Mouse (Mus musculus): ENCODE data around the gene Pom121l2.

Pom121l2 gene

GRCm38 (mm10) chr13:21980981-21981802 is at the start of gene Pom121l2:
Gene Pom121l2 (plus strand): TSS chr13:21981194.
- peak; percentile 64 for DNase-seq (ENCODE audit: extremely low spot score)

GRCm38 (mm10) chr13:21931740-21932139 is 49.3 kb upstream of the Pom121l2 start:
- no peak for DNase-seq (ENCODE audit: extremely low spot score)

- peak; percentile 86 for DNase-seq (ENCODE audit: extremely low spot score)
Measured at GRCm38 (mm10) chr13:21933626-21934548, 47.1 kb upstream of the Pom121l2 start.

- DNase-seq (ENCODE audit: extremely low spot score), result peak; percentile 86
Measured at GRCm38 (mm10) chr13:21934982-21935791, 45.8 kb upstream of the Pom121l2 start.

- peak; percentile 55 for DNase-seq (ENCODE audit: extremely low spot score)
Measured at GRCm38 (mm10) chr13:21935833-21936232, 45.2 kb upstream of the Pom121l2 start.

- peak; percentile 97 for DNase-seq (ENCODE audit: extremely low spot score)
Measured at GRCm38 (mm10) chr13:21936968-21937367, 44.0 kb upstream of the Pom121l2 start.

- peak; percentile 96 for DNase-seq (ENCODE audit: extremely low spot score)
Measured at GRCm38 (mm10) chr13:21940213-21940612, 40.8 kb upstream of the Pom121l2 start.

GRCm38 (mm10) chr13:21940811-21941321 is 40.1 kb upstream of the Pom121l2 start:
- peak; percentile 81 for DNase-seq (ENCODE audit: extremely low spot score)

GRCm38 (mm10) chr13:21943644-21944043 is 37.4 kb upstream of the Pom121l2 start:
- DNase-seq (ENCODE audit: extremely low spot score), result peak; percentile 10

- DNase-seq (ENCODE audit: extremely low spot score), result no peak
Measured at GRCm38 (mm10) chr13:21944592-21944925, 36.4 kb upstream of the Pom121l2 start.

- peak; percentile 96 for DNase-seq (ENCODE audit: extremely low spot score)
Measured at GRCm38 (mm10) chr13:21944926-21945740, 35.9 kb upstream of the Pom121l2 start, which contains the start of gene Zfp184. Gene Zfp184 (plus strand): TSS chr13:21945094.

GRCm38 (mm10) chr13:21969269-21969668 is 11.7 kb upstream of the Pom121l2 start:
- DNase-seq (ENCODE audit: extremely low spot score), result no peak

- no peak for DNase-seq (ENCODE audit: extremely low spot score)
Measured at GRCm38 (mm10) chr13:21969816-21970215, 11.2 kb upstream of the Pom121l2 start.

- peak; percentile 57 for DNase-seq (ENCODE audit: extremely low spot score)
Measured at GRCm38 (mm10) chr13:21971641-21972040, 9.4 kb upstream of the Pom121l2 start.

GRCm38 (mm10) chr13:21974221-21974725 is 6.7 kb upstream of the Pom121l2 start:
- peak; percentile 93 for DNase-seq (ENCODE audit: extremely low spot score)

GRCm38 (mm10) chr13:21974726-21975473 is 6.1 kb upstream of the Pom121l2 start:
- peak; percentile 89 for DNase-seq (ENCODE audit: extremely low spot score)

GRCm38 (mm10) chr13:21981803-21982193 is 804 bp downstream of the Pom121l2 start:
- DNase-seq (ENCODE audit: extremely low spot score), result no peak

GRCm38 (mm10) chr13:21984486-21984885 is 3.5 kb downstream of the Pom121l2 start:
- no peak for DNase-seq (ENCODE audit: extremely low spot score)

- DNase-seq (ENCODE audit: extremely low spot score), result no peak
Measured at GRCm38 (mm10) chr13:21992550-21992949, 11.6 kb downstream of the Pom121l2 start.
